Mouse (Mus musculus) left cerebral cortex, adult 8-10 months (tissue): Measurements from ENCODE around the gene Retsat. TPM values are rescaled to one million over a fixed set of nuclear protein-coding genes. Genes with fewer than 3 reads are reported as not detected.

Source experiments
- DNase-seq, 2 experiments: peaks; one replicate each; pipeline ENCODE4 v3.0.0; 2022; ENCODE audit warnings: low spot score in 2 of 2
- total RNA-seq, 4 experiments: library from RNA; stranded (reverse); gene quantifications; 2 replicates each; pipeline ENCODE4 v1.2.4; 2022

Retsat gene
- total RNA-seq, 4 experiments from 2014 or later = 66.8 to 72.4 (median 68.4) TPM

DNA sequence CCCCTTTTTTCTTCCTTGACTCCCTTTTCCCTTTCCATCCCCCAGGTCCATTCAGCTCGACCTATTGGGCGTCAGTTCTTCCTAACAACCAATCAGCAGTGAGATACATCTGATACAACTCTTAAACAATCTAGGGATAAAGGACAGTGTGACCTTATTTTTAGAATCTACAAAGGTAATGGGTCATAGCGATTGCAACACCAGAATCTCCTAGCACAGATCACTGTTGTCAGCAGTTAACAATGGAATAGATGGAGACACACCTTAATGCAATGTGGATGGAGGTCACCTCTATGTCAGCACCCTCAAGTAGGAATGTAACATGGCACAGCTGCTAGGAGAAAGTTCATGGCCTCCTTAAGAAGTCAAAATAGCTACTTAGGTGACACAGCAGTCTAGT is 24.6 kb downstream of the Retsat start:
- DNase-seq = no peak

DNA sequence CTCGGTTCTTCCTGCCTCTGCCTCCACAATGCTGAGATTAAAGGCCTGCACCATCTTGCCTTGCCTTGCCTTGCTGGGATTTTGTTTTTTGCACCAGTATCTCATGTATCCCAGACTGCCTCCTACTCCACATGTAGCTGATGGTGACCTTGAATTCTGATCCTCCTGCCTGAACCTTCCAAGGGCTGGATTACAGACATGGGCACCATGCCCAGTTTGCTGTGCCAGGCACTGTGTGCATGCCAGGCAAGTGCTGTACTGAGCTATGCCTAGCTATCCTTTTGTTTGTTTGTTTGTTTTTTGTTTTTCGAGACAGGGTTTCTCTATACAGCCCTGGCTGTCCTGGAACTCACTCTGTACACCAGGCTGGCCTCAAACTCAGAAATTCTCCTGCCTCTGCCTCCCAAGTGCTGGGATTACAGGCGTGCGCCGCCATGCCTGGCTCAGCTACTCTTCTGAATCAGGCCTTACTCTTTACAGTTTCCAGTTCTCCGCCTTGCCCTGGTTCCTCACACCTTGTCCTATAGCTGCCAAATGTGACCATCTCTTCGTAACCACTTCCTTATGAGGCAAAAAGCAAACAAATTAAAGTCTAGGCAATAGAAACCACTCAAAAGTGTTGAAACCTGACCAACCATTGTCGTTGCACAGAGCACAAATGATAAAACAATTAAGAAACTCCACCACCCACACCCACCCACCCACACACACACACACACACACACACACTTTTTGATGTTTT is 25.6 kb downstream of the Retsat start:
- no peak for DNase-seq

- DNase-seq = no peak
These were observed 28.1 kb downstream of the Retsat start for GRCm38 (mm10) chr6:72626391-72626790.

GRCm38 (mm10) chr6:72627276-72627675 is 29.0 kb downstream of the Retsat start:
- DNase-seq = no peak

GRCm38 (mm10) chr6:72630370-72630769 is 32.1 kb downstream of the Retsat start:
- no peak for DNase-seq

DNA sequence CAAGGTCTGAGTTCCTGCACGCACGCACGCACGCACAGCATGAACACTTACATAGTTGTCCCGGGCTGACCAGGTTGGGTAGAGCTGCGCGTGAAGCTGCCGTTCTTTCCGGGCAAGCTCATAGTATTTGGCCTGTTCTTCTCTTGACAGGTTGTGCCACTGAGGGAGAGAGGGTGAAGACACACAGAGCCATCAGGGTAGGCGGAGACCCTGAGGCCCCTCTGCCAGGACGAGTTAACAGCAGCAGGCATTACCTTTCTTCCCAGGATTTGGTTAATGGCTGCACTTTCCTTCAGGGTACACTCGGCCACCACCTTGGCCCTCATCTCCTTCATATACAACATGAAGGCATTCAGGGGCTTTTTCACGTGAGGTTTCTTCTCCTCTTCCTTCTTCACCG is 32.7 kb downstream of the Retsat start:
- no peak for DNase-seq

GRCm38 (mm10) chr6:72631700-72632099 is 33.4 kb downstream of the Retsat start:
- DNase-seq = no peak

DNA sequence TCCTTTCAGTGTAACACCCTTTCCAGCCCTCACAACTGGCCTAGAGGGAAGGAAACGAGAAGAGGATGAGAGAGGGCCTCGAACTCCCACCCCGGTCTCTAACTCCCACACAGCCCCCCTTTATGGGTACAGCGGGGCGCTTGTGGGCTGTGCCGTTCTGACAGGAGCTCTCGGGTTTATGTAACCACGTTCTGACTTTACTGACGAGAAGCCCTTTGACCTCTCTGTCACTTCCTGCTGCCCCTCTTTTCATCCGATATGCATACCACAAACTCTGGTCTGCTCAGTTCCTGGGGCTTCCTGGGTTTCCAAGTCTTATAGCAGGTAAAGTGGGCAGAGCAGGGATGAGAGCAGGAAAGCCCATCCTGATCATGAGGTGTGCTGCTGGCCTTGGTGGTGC is 36.0 kb downstream of the Retsat start:
- DNase-seq = no peak

- DNase-seq = no peak
These were observed 37.6 kb downstream of the Retsat start for GRCm38 (mm10) chr6:72635760-72636431.

- no peak for DNase-seq
These were observed 38.7 kb downstream of the Retsat start for GRCm38 (mm10) chr6:72636940-72637339.

DNA sequence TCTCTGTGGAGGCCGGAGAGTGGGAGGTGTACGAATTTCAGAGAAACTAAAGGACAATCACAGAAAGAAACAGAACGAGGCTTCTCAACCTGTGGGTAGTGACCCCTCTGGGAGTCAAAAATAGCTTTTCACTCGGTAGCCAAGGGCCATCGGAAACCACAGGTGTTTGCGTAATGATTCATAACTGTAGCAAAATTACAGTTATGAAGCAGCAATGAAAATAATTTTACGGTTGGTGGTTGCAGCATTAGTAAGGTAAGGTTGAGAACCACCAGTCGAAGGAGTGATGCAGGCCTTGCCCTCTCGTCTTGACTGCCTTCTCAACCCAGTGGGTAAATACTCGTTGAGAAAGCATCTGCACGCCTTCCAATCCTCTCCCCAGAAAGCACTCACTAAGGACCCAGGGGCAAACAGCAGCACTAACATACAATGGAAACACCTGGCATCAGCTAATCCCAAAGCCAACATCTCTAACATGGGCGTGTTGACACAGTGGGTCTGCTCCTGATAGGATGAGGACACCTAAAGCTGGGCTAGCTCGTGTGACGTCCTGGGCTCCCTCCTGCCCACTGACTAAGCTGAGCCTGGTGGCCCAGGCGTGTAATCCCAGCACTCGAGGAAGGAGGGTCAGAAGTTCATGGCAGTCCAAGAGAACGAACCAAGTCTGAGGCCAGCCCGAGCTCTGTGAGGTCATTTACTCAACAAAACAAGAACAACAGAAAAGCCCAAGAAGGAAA is 43.1 kb downstream of the Retsat start:
- DNase-seq = no peak

DNA sequence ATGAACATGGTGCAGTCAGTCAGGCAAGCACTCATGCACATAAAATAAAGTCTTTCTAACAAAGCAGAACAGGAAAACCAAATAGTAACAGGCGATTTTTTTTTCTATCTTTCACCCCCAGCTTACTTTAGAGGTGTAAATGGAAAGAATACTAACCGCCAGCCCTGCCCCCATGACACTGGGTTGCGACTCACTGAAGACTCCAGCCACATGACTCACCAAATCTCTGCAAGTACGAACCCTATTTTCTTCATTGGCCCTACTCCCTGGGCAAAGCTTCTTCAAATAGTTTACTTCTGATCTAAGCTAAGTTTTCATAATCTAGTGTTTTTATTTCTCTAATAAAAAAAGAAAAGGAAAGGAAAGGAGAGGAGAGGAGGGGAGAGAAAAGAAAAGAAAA is 46.3 kb downstream of the Retsat start:
- DNase-seq = no peak

DNA sequence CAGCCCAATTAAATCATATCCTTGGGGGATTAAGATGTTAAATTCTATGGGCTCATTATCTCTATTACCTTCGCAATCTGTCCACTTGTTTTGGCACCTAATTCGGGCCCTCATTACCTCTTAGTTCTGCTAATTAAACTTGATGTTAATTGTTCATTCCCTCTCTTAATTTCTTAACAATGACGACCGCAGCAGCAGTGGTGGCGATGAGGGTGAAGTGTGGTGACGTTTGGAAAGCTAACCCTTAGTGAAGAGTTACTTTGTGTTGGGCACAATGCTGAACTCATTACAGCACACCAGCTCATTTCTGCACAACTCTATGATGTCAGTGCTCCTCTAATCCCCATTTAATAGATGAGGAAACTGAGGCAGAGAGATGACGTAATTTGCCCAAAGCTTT is 47.1 kb downstream of the Retsat start:
- DNase-seq = no peak

DNA sequence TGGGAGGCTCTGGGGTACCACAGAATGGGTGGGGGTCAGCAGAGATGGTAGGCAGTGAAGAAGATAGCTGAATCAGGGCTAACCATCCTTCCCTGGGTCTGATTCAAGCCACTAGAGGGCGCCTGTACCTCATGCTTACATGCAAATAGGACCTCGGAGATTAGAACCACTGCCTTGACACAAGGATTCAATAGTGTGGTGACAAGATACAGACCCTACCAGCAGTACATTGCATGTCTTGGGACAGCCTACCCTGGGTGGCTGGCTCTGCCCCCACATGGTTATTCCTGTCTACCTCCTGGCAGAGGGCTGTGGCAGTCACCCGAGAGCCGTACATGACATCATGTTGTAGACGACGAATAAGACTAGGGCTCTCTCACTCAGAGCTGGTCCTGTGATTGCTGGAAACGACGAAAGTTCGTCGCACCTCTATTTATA is 49.1 kb downstream of the Retsat start:
- peak; percentile 29 to 54 for DNase-seq

- no peak for DNase-seq
These were observed 49.8 kb downstream of the Retsat start for GRCm38 (mm10) chr6:72648002-72648595.

DNA sequence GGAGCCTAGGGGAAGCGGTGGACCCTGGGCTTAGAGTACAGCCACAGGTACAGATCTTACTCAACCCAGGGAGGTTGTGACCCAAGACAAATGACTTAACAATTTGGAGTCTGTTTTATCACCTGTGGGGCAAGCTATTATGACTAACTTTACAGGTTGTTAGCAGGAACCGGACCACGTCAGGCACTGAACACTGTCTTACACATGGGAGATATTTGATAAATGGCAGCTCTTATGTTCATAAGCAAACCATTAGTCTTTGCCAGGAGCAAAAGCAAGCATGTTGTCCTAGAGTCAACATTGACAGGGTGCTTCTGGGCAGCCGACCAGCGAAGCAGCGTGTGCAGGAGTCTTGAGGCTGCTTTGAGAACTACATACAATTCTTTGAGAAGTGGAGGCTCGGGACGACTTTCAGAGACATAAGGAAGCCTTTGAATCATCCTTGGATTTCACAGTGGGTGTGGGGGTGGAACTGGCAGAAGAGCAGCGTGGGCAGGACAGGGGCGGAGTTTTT is 52.1 kb downstream of the Retsat start:
- peak; percentile 25 to 83 for DNase-seq

DNA sequence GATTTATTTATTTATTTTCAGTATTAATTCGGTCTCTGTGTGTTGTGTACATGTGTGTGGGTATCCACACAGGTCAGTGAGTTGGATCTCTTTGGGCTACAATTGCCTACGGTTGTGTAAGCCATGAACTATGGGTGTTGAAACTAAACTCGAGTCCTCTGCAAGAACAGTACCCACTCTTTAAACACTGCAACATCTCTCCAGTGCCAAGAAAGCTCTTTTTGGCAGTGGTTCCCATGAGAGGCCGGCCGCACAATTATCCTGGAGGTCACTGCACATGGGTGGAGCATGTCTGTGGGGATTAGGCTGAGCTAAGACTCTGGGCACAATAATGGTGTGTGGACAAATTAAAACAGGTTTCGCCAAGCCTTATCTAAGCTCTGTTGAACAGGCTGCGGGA is 55.1 kb downstream of the Retsat start:
- no peak for DNase-seq

- DNase-seq = no peak
These were observed 56.1 kb downstream of the Retsat start for GRCm38 (mm10) chr6:72654355-72654754.

DNA sequence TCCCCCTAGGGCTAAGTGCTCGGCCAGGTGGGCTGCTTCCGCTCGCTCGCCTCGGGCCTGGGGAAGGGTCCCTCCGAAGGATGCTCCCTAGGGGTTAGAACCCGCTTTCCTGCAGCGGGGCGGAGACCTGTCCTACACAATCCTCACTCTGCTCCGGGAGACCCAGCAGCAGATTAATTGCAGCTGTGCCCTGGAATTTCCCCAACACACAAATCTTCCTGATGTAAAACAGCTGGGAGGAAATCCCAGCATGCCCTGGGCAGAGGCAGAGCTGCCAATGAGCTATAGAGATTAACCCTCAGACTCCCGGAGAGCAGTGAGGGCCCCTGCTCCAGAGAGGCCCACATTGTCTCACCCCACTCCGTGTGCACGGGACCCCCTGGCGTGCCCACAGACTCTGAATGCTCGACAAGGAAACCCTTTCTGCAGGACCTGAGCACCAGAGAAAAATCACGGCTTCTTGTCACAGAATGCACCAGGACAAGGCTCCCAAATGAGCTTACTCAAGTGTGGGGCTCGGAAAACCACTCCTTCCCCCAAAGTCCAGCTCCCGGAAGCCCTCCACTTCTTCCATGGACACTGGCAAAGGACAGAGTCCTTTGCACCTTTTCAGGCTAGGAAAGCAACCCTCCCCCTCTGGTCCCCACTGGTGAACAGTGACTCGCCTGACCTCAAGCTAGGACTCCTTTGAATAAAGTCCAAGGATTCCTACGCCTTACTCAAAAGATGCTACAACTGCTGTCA is 57.2 kb downstream of the Retsat start:
- no peak for DNase-seq

DNA sequence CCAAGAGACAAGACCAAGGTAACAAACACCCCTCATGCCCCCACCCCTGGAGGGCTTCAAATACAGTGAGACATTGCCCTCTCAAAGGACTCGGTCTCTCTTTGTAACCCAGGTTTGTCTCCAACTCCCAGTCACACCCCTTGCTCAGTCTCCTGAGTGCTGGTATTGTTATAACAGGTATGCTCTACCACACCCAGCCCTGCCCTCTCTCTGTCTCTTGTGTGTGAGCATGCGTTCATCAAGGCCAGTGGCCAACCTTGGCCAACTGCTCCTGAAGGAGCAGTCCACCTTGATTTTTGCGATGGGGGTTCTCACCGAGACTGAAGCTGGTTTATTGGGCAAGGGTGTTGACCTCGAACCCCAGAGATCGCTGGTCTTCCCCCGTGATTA is 57.8 kb downstream of the Retsat start:
- DNase-seq = no peak

DNA sequence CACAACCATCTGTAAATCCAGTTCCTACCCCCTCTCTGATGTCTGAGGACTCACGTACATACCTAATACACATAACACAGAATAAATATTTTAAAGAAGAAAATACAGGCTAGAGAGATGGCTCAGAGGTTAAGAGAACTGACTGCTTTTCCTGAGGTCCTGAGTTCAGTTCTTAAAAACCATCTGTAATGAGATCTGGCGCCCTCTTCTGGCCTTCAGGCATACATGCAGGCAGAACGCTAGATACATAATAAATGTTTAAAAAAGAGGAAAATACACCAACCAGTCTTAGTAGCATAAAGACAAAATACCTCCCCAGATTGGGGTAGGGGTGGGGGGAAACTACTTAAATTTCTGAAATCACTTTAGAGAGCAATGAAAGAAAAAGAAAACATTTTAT is 59.7 kb downstream of the Retsat start:
- no peak for DNase-seq
